Mouse (Mus musculus) bone marrow, adult 2 months (tissue): ENCODE data around the gene Smarca5.

Source experiments
- CTCF ChIP-seq: fragments of 200-500 bp; IDR thresholded peaks from 2 replicates; pipeline ENCODE4 v1.5.1; 2011; ENCODE audit warnings: low read length, control low read depth; ENCODE audit not compliant: control insufficient read depth, insufficient read depth
- POLR2A ChIP-seq: fragments of 200-500 bp; IDR thresholded peaks from 2 replicates; pipeline ENCODE4 v1.6.1; 2011; ENCODE audit warnings: low read depth, mild to moderate bottlenecking, control low read depth, low read length, borderline replicate concordance; ENCODE audit not compliant: control insufficient read depth

DNA sequence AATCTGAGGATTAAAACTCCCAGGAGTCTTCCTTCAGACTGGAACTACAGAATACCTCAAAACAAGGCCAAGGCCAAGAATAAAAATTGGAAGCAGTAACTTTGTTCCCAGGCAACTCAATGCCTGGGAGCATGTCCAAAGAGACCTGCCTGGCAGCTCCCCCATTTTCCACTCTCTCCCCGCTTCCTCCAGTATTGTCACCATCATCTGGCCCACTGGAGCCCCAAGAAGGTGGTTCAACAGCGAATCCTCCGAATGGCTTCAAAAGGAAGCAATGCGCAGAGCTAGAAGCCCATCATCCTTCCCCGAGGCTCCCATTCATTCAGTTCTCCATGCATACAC lies 1.3 kb downstream of the Smarca5 start:
- TF ChIP-seq CTCF (no peak), POLR2A (no peak)
